In genomic region chr4:152072121-152072601, GRCm38 (mm10) we compare ENCODE assay signal across 8 mouse cellular contexts. TPM values are rescaled to one million over a fixed set of nuclear protein-coding genes. Genes with fewer than 3 reads are reported as not detected.
DNase-seq lines count a peak whose midpoint lies in the region; ATAC-seq and TF ChIP-seq lines count a peak whose summit lies in the region.

Gene Plekhg5 (plus strand): TSS chr4:152072498.

- no peak for TF ChIP-seq CTCF in lung, embryonic 14.5 days (IDR thresholded peaks at IDR 0.05; ENCODE audit: low read depth)

- H3K27me3 ChIP-seq in kidney, embryonic 16.5 days (ENCODE audit: insufficient read depth, low read length): no peaks in the 10 kb centered on the region
- H3K27me3 ChIP-seq in intestine, embryonic 16.5 days (replicated peaks; ENCODE audit: control insufficient read depth, insufficient read depth, low read length): no peaks in the 10 kb centered on the region
- H3K27me3 ChIP-seq in lung, embryonic 14.5 days (ENCODE audit: insufficient read depth, low read length): no peaks in the 10 kb centered on the region

- no peak for ATAC-seq in kidney, embryonic 16.5 days (ENCODE audit: low FRiP score, low TSS enrichment)
- ATAC-seq in intestine, embryonic 16.5 days: peak; percentile 45; the same call in 1 of the 2 replicates
- ATAC-seq in lung, embryonic 14.5 days (ENCODE audit: insufficient read depth): 0 out of 2 replicates have a peak, but pooled peaks have one; percentile 33

- WGBS in kidney, embryonic 16.5 days: 62% methylated on average over 10 of the region's 10 CpGs
- WGBS in intestine, embryonic 16.5 days: 52% methylated on average over 10 of the region's 10 CpGs
- 40% methylated on average over 10 of the region's 10 CpGs for WGBS in lung, embryonic 14.5 days

- peaks cover 20% of the 10 kb centered on the region for H3K4me1 ChIP-seq in kidney, embryonic 16.5 days (ENCODE audit: insufficient read depth, low read length)
- peaks cover 9% of the 10 kb centered on the region for H3K4me1 ChIP-seq in intestine, embryonic 16.5 days (ENCODE audit: control insufficient read depth, insufficient read depth, low read length)
- H3K4me1 ChIP-seq in lung, embryonic 14.5 days (ENCODE audit: insufficient read depth): peaks cover 6% of the 10 kb centered on the region

- no peak within 1 kb of the TSS for H3K4me2 ChIP-seq in kidney, embryonic 16.5 days (replicated peaks; ENCODE audit: low read depth, low read length)
- H3K4me2 ChIP-seq in intestine, embryonic 16.5 days (ENCODE audit: low read depth, low read length): no peak within 1 kb of the TSS
- H3K4me2 ChIP-seq in lung, embryonic 14.5 days: no peak within 1 kb of the TSS

- no peak within 1 kb of the TSS for H3K9ac ChIP-seq in kidney, embryonic 16.5 days (replicated peaks; ENCODE audit: low read length)
- peak within 1 kb of the TSS; percentile 40 for H3K9ac ChIP-seq in intestine, embryonic 16.5 days (ENCODE audit: low read depth, low read length)
- H3K9ac ChIP-seq in lung, embryonic 14.5 days: no peak within 1 kb of the TSS

- no peak for DNase-seq in kidney, adult 8-10 months
- peak; percentile 59 to 86 for DNase-seq in adrenal gland, adult (ENCODE audit: inconsistent age in 2 of 2, low spot score in 1 of 2)
- DNase-seq in gonadal fat pad, adult 2 months (ENCODE audit: low read depth): no peak
- peak; percentile 39 for DNase-seq in lung, embryonic 14.5 days
- DNase-seq in right cerebral cortex, postnatal 4 days: no peak
- DNase-seq in T-cell, adult 2 months (ENCODE audit: low spot score): no peak

- no peaks in the 10 kb centered on the region for H3K36me3 ChIP-seq in kidney, embryonic 16.5 days (ENCODE audit: insufficient read depth, low read length)
- no peaks in the 10 kb centered on the region for H3K36me3 ChIP-seq in intestine, embryonic 16.5 days (ENCODE audit: control insufficient read depth, insufficient read depth, low read length)
- H3K36me3 ChIP-seq in lung, embryonic 14.5 days (ENCODE audit: insufficient read depth): no peaks in the 10 kb centered on the region

- H3K4me3 ChIP-seq in kidney, embryonic 16.5 days (ENCODE audit: low read length): no peak within 1 kb of the TSS
- H3K4me3 ChIP-seq in intestine, embryonic 16.5 days (ENCODE audit: low read length): no peak within 1 kb of the TSS
- no peak within 1 kb of the TSS for H3K4me3 ChIP-seq in lung, embryonic 14.5 days (ENCODE audit: low read depth, low read length)

- no peaks in the 10 kb centered on the region for H3K9me3 ChIP-seq in kidney, embryonic 16.5 days (ENCODE audit: low read length)
- no peaks in the 10 kb centered on the region for H3K9me3 ChIP-seq in intestine, embryonic 16.5 days (ENCODE audit: control insufficient read depth, low read length)
- no peaks in the 10 kb centered on the region for H3K9me3 ChIP-seq in lung, embryonic 14.5 days (ENCODE audit: low read depth, low read length)

- H3K27ac ChIP-seq in kidney, embryonic 16.5 days (ENCODE audit: low read length): no peak within 1 kb of the TSS
- H3K27ac ChIP-seq in intestine, embryonic 16.5 days (ENCODE audit: low read length): no peak within 1 kb of the TSS
- peak within 1 kb of the TSS; percentile 24; the same call in 1 of the 2 replicates for H3K27ac ChIP-seq in lung, embryonic 14.5 days (ENCODE audit: low read depth)

RNA-seq across cellular contexts. Expression of gene Plekhg5, which starts in this region (rescaled TPM):
- 25.5 and 28.1 TPM in 2 replicates for polyA plus RNA-seq in kidney, embryonic 16.5 days (2015; fragmentation: Nextera tagmentation; extraction: Ambion mirVana)
- polyA plus RNA-seq in gonadal fat pad, adult 2 months (2012; rRNA removed): 35.0 and 37.7 TPM in 2 replicates
- 14.2 and 17.0 TPM in 2 replicates for polyA plus RNA-seq in intestine, embryonic 16.5 days (2015; fragmentation: Nextera tagmentation; extraction: Ambion mirVana)
- polyA plus RNA-seq in lung, embryonic 14.5 days (2014; fragmentation: Nextera tagmentation; extraction: Ambion mirVana): 13.5 and 18.5 TPM in 2 replicates

Comparison
In these comparisons a context has a peak if more than half of its experiments do, and no peak if none do; other contexts are left out.
1. DNase-seq: peak in adrenal gland, adult (2 of 2) and lung, embryonic 14.5 days (single experiment); none in kidney, adult 8-10 months (0 of 2), gonadal fat pad, adult 2 months (single experiment), right cerebral cortex, postnatal 4 days (single experiment) and T-cell, adult 2 months (single experiment).